Mouse (Mus musculus) ES-E14 (cell line): ENCODE measurements around the gene Tuba8. TPM values are rescaled to one million over a fixed set of nuclear protein-coding genes. Genes with fewer than 3 reads are reported as not detected.

Source experiments
- DNase-seq: peaks from one replicate; pipeline ENCODE4 v3.0.0-alpha.2; 2013; ENCODE audit warnings: low read depth, low spot score
- H3K27ac ChIP-seq: 2 replicates; pipeline ENCODE4 v1.5.1; 2012; ENCODE audit warnings: low read depth, mild to moderate bottlenecking, low read length, moderate library complexity, mixed read lengths; ENCODE audit not compliant: poor library complexity, insufficient read depth, severe bottlenecking
- H3K36me3 ChIP-seq: 2 replicates; pipeline ENCODE4 v1.6.1; 2012; ENCODE audit warnings: mild to moderate bottlenecking, low read length, moderate library complexity, mixed read lengths; ENCODE audit not compliant: control insufficient read depth, poor library complexity, insufficient read depth, severe bottlenecking
- H3K4me1 ChIP-seq, 2 experiments: fragments of 150-350 bp in 1 of 2; sonication (generic) in 1 of 2; 2 replicates each; pipeline ENCODE4 v1.6.1; 2012; ENCODE audit warnings: low read length in 2 of 2, mild to moderate bottlenecking in 1 of 2, mixed read lengths in 1 of 2; ENCODE audit not compliant: control insufficient read depth in 2 of 2, insufficient read depth in 2 of 2, poor library complexity in 1 of 2
- H3K4me3 ChIP-seq, 2 experiments: fragments of 150-350 bp in 1 of 2; sonication (generic) in 1 of 2; 2 replicates each; pipeline ENCODE4 v1.5.1; 2012; ENCODE audit warnings: low read length in 2 of 2, low read depth in 1 of 2, mild to moderate bottlenecking in 1 of 2, mixed read lengths in 1 of 2; ENCODE audit not compliant: insufficient read depth in 1 of 2, poor library complexity in 1 of 2, severe bottlenecking in 1 of 2
- H3K9ac ChIP-seq: 2 replicates; pipeline ENCODE4 v1.6.1; 2012; ENCODE audit warnings: low read depth, mild to moderate bottlenecking, low read length, mixed read lengths; ENCODE audit not compliant: poor library complexity, insufficient read depth, severe bottlenecking
- H3K9me3 ChIP-seq: fragments of 150-350 bp; sonication (generic); 2 replicates; pipeline ENCODE4 v1.6.1; 2012; ENCODE audit warnings: low read depth, mild to moderate bottlenecking, low read length; ENCODE audit not compliant: control insufficient read depth, insufficient read depth
- CHD2 ChIP-seq: IDR thresholded peaks from 2 replicates; pipeline ENCODE4 v1.6.1; 2014; ENCODE audit warnings: mild to moderate bottlenecking, low read depth, low read length, inconsistent platforms
- HCFC1 ChIP-seq: IDR thresholded peaks from 2 replicates; pipeline ENCODE4 v1.6.1; 2012; ENCODE audit warnings: low read length, inconsistent platforms, borderline replicate concordance; ENCODE audit not compliant: insufficient read depth
- MAFK ChIP-seq: IDR thresholded peaks from 2 replicates; pipeline ENCODE4 v1.6.1; 2014; ENCODE audit warnings: mild to moderate bottlenecking, low read depth, low read length, inconsistent platforms; ENCODE audit not compliant: insufficient read depth
- ZC3H11A ChIP-seq: IDR thresholded peaks from 2 replicates; pipeline ENCODE4 v1.6.1; 2012; ENCODE audit warnings: low read depth, mild to moderate bottlenecking, inconsistent platforms, low read length, borderline replicate concordance
- ZNF384 ChIP-seq: IDR thresholded peaks from 2 replicates; pipeline ENCODE4 v1.6.1; 2012; ENCODE audit warnings: low read depth, low read length, inconsistent platforms
- in situ Hi-C, 2 experiments: fragments of 600-800 bp; cut with MboI; formaldehyde crosslinking; loops; one replicate each; pipeline ENCODE4 v1.15.1; 2025; ENCODE audit warnings: low sequenced_read_pairs in 2 of 2, inconsistent platforms in 1 of 2; ENCODE audit not compliant: unreplicated experiment in 2 of 2
- total RNA-seq: library from RNA; depleted of rRNA; stranded (reverse); fragments of 300-350 nt; gene quantifications from 2 replicates; pipeline ENCODE4 v1.2.3, GENCODE M21; 2012

Tuba8 gene
- total RNA-seq, 1 experiment: 0.62 TPM

- no peak for DNase-seq
- no peak for TF ChIP-seq ZC3H11A
- TF ChIP-seq MAFK: no peak
- no peak for TF ChIP-seq ZNF384
- TF ChIP-seq HCFC1: no peak
- no peak for TF ChIP-seq CHD2
- Histone ChIP-seq H3K4me3 (no peak overlapping the region), H3K4me1 (no peaks in the 10 kb centered on the region), H3K9me3 (no peaks in the 10 kb centered on the region), H3K9ac (no peak overlapping the region), H3K36me3 (no peaks in the 10 kb centered on the region), H3K27ac (no peak overlapping the region)
- in situ Hi-C loops: no loop called here
Measured at GRCm38 (mm10) chr6:121216589-121217255, 6.2 kb downstream of the Tuba8 start.

- TF ChIP-seq CHD2 (no peak), MAFK (no peak), ZC3H11A (no peak), HCFC1 (no peak), ZNF384 (no peak)
- Histone ChIP-seq H3K9ac (no peak overlapping the region), H3K27ac (no peak overlapping the region), H3K9me3 (no peaks in the 10 kb centered on the region), H3K4me3 (no peak overlapping the region), H3K4me1 (no peaks in the 10 kb centered on the region), H3K36me3 (no peaks in the 10 kb centered on the region)
- DNase-seq: no peak
- in situ Hi-C loops: no loop called here
Measured at GRCm38 (mm10) chr6:121218002-121218401, 7.5 kb downstream of the Tuba8 start.

- Histone ChIP-seq H3K9me3 (no peaks in the 10 kb centered on the region), H3K27ac (no peak overlapping the region), H3K9ac (no peak overlapping the region), H3K36me3 (no peaks in the 10 kb centered on the region), H3K4me1 (peaks cover 0 to 3% of the 10 kb centered on the region in 2 experiments; a peak in 1 of 4 replicates), H3K4me3 (no peak overlapping the region)
- no peak for TF ChIP-seq ZC3H11A
- no peak for DNase-seq
- in situ Hi-C loops: no loop called here
Measured at GRCm38 (mm10) chr6:121219406-121219805, 8.9 kb downstream of the Tuba8 start.

- in situ Hi-C loops: no loop called here
- no peaks in the 10 kb centered on the region for H3K9me3 ChIP-seq
- peaks cover 0 to 3% of the 10 kb centered on the region in 2 experiments; a peak in 2 of 4 replicates for H3K4me1 ChIP-seq
- no peaks in the 10 kb centered on the region for H3K36me3 ChIP-seq
- DNase-seq: no peak
- H3K27ac ChIP-seq: no peak overlapping the region
- H3K4me3 ChIP-seq: no peak overlapping the region
- H3K9ac ChIP-seq: no peak overlapping the region
- no peak for TF ChIP-seq ZC3H11A
- no peak for TF ChIP-seq MAFK
- no peak for TF ChIP-seq HCFC1
- TF ChIP-seq ZNF384: no peak
- no peak for TF ChIP-seq CHD2
Measured at GRCm38 (mm10) chr6:121220181-121220580, 9.7 kb downstream of the Tuba8 start.
